Mouse (Mus musculus): ENCODE results near the gene Nrd1. TPM values are rescaled to one million over a fixed set of nuclear protein-coding genes. Genes with fewer than 3 reads are reported as not detected.

Nrd1 gene
- polyA plus RNA-seq, 1 experiment, result 111 TPM

- DNase-seq (ENCODE audit: low spot score), result no peak
Measured at GRCm38 (mm10) chr4:109094269-109094668, 93.8 kb downstream of the Nrd1 start.

DNA sequence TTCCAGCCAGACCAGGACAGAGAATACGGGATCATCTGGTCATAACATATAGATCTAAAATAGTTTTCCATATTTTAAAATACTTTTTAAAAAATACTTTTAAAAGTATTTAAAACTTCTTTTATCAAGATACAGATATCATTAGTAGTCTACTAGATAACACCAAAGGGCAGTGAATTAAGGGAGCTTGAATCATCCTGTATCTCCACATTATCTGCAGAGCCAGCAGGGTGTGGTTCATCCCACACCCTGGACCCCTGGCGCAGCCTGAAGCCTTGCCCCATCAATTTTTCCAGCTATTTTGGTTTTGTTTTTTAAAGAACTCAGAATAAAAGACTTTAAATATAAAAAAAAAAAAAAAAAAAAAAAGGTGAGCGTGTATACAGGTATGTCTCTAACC, 98.4 kb downstream of the Nrd1 start:
- no peak for DNase-seq (ENCODE audit: low spot score)

DNA sequence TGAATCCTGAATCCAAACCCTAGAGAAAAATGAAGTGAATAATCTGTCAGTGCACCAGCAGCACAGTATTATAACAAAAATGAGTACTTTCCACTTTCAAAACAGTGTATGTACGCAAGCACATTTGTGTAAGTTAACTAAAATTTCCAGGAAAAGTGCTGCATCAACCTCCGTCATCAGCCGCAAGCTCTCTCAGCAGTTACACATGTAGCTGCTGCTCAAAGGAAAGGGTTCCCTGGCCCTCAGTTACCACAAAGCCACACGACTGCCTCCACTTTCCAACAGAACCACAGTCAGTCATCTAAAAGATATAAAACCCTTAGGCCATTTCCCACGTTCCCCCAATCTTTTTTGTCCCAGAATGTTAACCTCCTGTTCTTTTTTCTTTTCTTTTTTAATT, 102.1 kb downstream of the Nrd1 start:
- DNase-seq (ENCODE audit: low spot score), result no peak

DNA sequence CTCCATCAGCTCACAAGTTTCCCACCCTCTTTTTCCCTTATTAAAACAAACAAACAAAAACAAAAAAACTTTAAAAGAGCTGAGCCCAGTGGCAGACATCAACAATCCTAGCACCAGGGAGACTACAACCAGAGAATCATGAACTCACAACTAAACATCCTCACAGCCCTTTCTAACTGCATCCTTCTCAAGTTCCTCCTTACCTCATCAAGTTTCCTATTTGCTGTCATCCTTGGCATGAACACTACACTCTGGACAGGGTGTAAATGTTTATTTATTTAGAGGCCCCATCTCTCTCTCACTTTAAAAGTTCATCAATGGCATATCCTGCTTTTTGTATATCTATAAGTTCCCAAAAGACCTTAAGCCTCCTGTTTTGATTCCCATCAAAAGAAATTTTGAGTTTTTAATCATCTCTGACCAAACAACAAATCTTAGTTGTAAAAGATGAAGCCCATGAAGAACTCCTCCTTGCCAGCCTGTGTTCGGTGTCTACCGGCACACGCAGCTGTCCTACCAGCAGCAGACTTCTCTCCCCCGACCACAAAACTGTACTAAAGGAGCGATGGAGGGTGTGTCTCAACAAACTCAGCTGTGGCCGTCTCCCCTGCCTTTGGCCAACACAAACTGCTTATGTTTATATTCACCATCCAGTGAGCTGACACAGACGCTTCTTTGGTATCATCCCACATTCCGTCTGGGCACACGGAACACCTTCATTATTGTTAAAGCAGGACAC, 102.9 kb downstream of the Nrd1 start:
- DNase-seq (ENCODE audit: low spot score), result no peak

DNA sequence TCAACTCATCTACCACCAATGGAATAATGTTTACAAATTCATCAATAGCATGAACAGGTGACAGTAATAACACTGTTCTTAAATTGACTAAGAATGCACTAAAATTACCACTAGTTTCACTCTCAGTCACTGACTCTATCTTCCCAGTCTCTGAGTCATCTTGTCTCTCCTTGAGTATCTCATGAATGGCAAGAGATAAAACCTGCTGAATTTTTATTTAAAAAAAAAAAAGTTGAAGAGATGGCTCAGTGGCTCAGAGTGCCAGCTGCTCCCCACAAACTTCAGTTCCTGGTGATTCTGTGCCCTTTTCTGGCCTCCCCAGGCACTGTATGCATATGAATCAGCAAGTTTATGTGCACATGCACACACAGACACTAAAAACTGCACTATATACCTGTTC, 104.8 kb downstream of the Nrd1 start:
- no peak for DNase-seq (ENCODE audit: low spot score)

DNA sequence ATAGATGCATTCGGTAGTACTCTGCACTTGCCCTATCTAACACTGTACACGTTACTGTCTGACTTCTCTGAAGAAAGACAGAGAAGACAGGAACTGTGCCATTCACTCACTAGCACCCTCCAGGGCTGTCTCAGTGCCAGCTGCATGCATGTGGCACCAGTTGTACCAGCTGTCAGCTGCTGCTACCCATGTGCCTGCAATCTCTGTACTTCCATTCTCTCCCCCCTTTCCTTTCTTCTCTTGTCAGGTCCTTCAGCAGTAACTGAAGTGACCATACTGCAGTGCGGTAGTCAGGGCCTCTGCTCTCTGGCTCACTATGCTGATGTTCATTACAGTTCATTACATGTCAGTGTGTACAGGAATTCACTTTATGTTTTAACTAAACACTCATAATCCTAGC, 105.6 kb downstream of the Nrd1 start:
- DNase-seq (ENCODE audit: low spot score), result no peak

DNA sequence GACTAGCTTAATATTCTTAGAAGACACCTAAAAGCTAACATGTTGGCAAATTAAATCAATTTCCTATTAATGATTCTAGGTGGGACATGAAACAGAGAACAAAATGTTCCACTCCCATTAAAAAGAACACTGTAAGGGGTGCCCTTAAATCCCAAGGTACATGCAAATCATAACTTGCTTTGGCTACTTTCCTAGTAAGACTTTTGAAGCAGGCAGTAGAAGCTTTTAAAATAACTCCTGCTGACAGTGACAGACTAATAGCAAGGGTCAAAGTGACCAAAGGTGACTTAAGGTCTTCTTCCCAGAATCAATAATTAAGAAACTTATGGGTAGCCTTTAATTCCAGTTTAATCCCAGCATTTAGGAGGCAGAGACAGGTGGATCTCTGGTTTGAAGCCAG, 106.1 kb downstream of the Nrd1 start:
- DNase-seq (ENCODE audit: low spot score), result no peak

GRCm38 (mm10) chr4:109109012-109109411, 108.6 kb downstream of the Nrd1 start:
- DNase-seq (ENCODE audit: low spot score), result no peak

- no peak for DNase-seq (ENCODE audit: low spot score)
Measured at GRCm38 (mm10) chr4:109109686-109110085, 109.2 kb downstream of the Nrd1 start.

GRCm38 (mm10) chr4:109110978-109111377, 110.5 kb downstream of the Nrd1 start:
- no peak for DNase-seq (ENCODE audit: low spot score)

Other genes starting within 250 kb of the Nrd1 start
- gene Zfyve9, start 219.9 kb upstream of the Nrd1 start, polyA plus RNA-seq (2012; rRNA removed), result 5.0 and 7.6 TPM in 2 replicates
- gene Btf3l4, start 167.0 kb upstream of the Nrd1 start, polyA plus RNA-seq (2012; rRNA removed), result 80.4 and 89.7 TPM in 2 replicates
- 41.7 and 46.7 TPM in 2 replicates for gene Txndc12, start 166.1 kb upstream of the Nrd1 start, polyA plus RNA-seq (2012; rRNA removed)
- 22.8 and 26.0 TPM in 2 replicates for gene Kti12, start 152.9 kb upstream of the Nrd1 start, polyA plus RNA-seq (2012; rRNA removed)
- 0.15 TPM in 1 of 2 replicates, not detected in the other for gene A730015C16Rik, start 152.0 kb upstream of the Nrd1 start, polyA plus RNA-seq (2012; rRNA removed)
- gene Rab3b, start 121.6 kb upstream of the Nrd1 start, polyA plus RNA-seq (2012; rRNA removed), result 3.1 and 3.3 TPM in 2 replicates
- 95.4 and 97.5 TPM in 2 replicates for gene Osbpl9, start 201.6 kb downstream of the Nrd1 start, polyA plus RNA-seq (2012; rRNA removed)
- gene Calr4, start 233.8 kb downstream of the Nrd1 start, polyA plus RNA-seq (2012; rRNA removed), result 0.04 and 0.18 TPM in 2 replicates

Measured in urinary bladder, adult 2 months (tissue).